Mouse (Mus musculus) forebrain, postnatal 0 days (tissue): Measurements from ENCODE around the gene Camk2b. TPM values are rescaled to one million over a fixed set of nuclear protein-coding genes. Genes with fewer than 3 reads are reported as not detected.

Experiments used
- ATAC-seq: fragments of 200-750 bp; cut with Nextera tagmentation; 2 replicates; pipeline ENCODE4 v1.8.0; 2017; ENCODE audit warnings: mild to moderate bottlenecking, moderate library complexity
- DNase-seq: peaks from one replicate; pipeline ENCODE4 v3.0.0-alpha.2; 2015
- H3K27ac ChIP-seq: fragments of 300-500 bp; sonication (generic); 2 replicates; pipeline ENCODE4 v1.5.1; 2014; ENCODE audit warnings: low read depth, mild to moderate bottlenecking, antibody characterized with exemption, low read length, moderate library complexity, mixed read lengths
- H3K27me3 ChIP-seq: fragments of 300-500 bp; sonication (generic); 2 replicates; pipeline ENCODE4 v1.6.1; 2014; ENCODE audit warnings: mild to moderate bottlenecking, low read length, mixed read lengths; ENCODE audit not compliant: insufficient read depth
- H3K36me3 ChIP-seq: fragments of 300-500 bp; sonication (generic); 2 replicates; pipeline ENCODE4 v1.6.1; 2014; ENCODE audit warnings: mild to moderate bottlenecking, moderate library complexity; ENCODE audit not compliant: insufficient read depth
- H3K4me1 ChIP-seq: fragments of 300-500 bp; sonication (generic); 2 replicates; pipeline ENCODE4 v1.6.1; 2014; ENCODE audit warnings: antibody characterized with exemption; ENCODE audit not compliant: insufficient read depth
- H3K4me2 ChIP-seq: fragments of 300-500 bp; sonication (generic); 2 replicates; pipeline ENCODE4 v1.6.1; 2014; ENCODE audit warnings: low read depth, mild to moderate bottlenecking, moderate library complexity
- H3K4me3 ChIP-seq: fragments of 300-500 bp; sonication (generic); 2 replicates; pipeline ENCODE4 v1.5.1; 2014; ENCODE audit warnings: low read depth, low read length, mixed read lengths
- H3K9ac ChIP-seq: fragments of 300-500 bp; sonication (generic); 2 replicates; pipeline ENCODE4 v1.6.1; 2014; ENCODE audit warnings: mild to moderate bottlenecking
- H3K9me3 ChIP-seq: fragments of 300-500 bp; sonication (generic); 2 replicates; pipeline ENCODE4 v1.6.1; 2016; ENCODE audit warnings: low read length
- CTCF ChIP-seq: sonication (generic); IDR thresholded peaks from 2 replicates; pipeline ENCODE4 v1.5.1; 2016; ENCODE audit warnings: antibody characterized with exemption, control low read depth, low read depth
- WGBS: fragments of 180-500 bp; shearing (Covaris S2); extraction: QIAGEN DNeasy Blood & Tissue Kit; methylation state at CpG from one replicate; pipeline ENCODE4 v1.1.7; 2014; 5-methylcytosine and 5-hydroxymethylcytosine counted together
- polyA plus RNA-seq: library from polyadenylated mRNA; unstranded; fragments of >200 nt; fragmentation: Nextera tagmentation; extraction: Ambion mirVana; gene quantifications from 2 replicates; pipeline ENCODE4 v1.2.1, GENCODE M21; 2015
- total RNA-seq: library from RNA; depleted of rRNA; stranded (reverse); fragments of >200 nt; gene quantifications from 2 replicates; pipeline ENCODE4 v1.2.3, GENCODE M21; 2014

Camk2b gene
- total and polyA plus RNA-seq, 2 experiments from 2014 or later = 271 to 280 TPM

- H3K27ac ChIP-seq = no peak overlapping the region
- WGBS = 72% methylated on average over 7 of the region's 7 CpGs
- H3K4me3 ChIP-seq = no peak overlapping the region
- no peaks in the 10 kb centered on the region for H3K27me3 ChIP-seq
- H3K4me2 ChIP-seq = no peak overlapping the region
- H3K4me1 ChIP-seq = no peaks in the 10 kb centered on the region
- no peak for TF ChIP-seq CTCF
- H3K9ac ChIP-seq = no peak overlapping the region
- DNase-seq (no peak), ATAC-seq (no peak)
- H3K9me3 ChIP-seq = no peaks in the 10 kb centered on the region
- peaks cover 67% of the 10 kb centered on the region for H3K36me3 ChIP-seq
These were observed 95.0 kb downstream of the Camk2b start for GRCm38 (mm10) chr11:5971202-5971601.

- no peaks in the 10 kb centered on the region for H3K27me3 ChIP-seq
- peaks cover 85% of the 10 kb centered on the region for H3K36me3 ChIP-seq
- H3K9ac ChIP-seq = no peak overlapping the region
- no peak for TF ChIP-seq CTCF
- ATAC-seq = no peak
- no peak overlapping the region for H3K27ac ChIP-seq
- H3K4me1 ChIP-seq = no peaks in the 10 kb centered on the region
- no peaks in the 10 kb centered on the region for H3K9me3 ChIP-seq
- no peak for DNase-seq
- H3K4me3 ChIP-seq = no peak overlapping the region
- H3K4me2 ChIP-seq = no peak overlapping the region
- WGBS = 90% methylated on average over 6 of the region's 6 CpGs
These were observed 97.9 kb downstream of the Camk2b start for GRCm38 (mm10) chr11:5968223-5968622.

- H3K4me3 ChIP-seq = no peak overlapping the region
- no peaks in the 10 kb centered on the region for H3K9me3 ChIP-seq
- peaks cover 85% of the 10 kb centered on the region for H3K36me3 ChIP-seq
- H3K27me3 ChIP-seq = no peaks in the 10 kb centered on the region
- 88% methylated on average over 3 of the region's 3 CpGs for WGBS
- TF ChIP-seq CTCF = no peak
- no peaks in the 10 kb centered on the region for H3K4me1 ChIP-seq
- ATAC-seq (no peak; the same call in 1 of the 2 replicates), DNase-seq (peak; percentile 17)
- no peak overlapping the region for H3K9ac ChIP-seq
- no peak overlapping the region for H3K27ac ChIP-seq
- H3K4me2 ChIP-seq = no peak overlapping the region
These were observed 99.4 kb downstream of the Camk2b start for GRCm38 (mm10) chr11:5966751-5967150.

GRCm38 (mm10) chr11:5965865-5966264, 100.3 kb downstream of the Camk2b start:
- WGBS = 72% methylated on average over 11 of the region's 11 CpGs
- DNase-seq = peak; percentile 42

GRCm38 (mm10) chr11:5960051-5960450, 106.1 kb downstream of the Camk2b start:
- H3K27ac ChIP-seq = peak overlapping the region; percentile 62
- no peak for TF ChIP-seq CTCF
- no peak overlapping the region for H3K4me3 ChIP-seq
- H3K4me2 ChIP-seq = no peak overlapping the region
- no peak overlapping the region for H3K9ac ChIP-seq
- H3K36me3 ChIP-seq = peaks cover 54% of the 10 kb centered on the region
- H3K9me3 ChIP-seq = no peaks in the 10 kb centered on the region
- 62% methylated on average over 2 of the region's 2 CpGs for WGBS
- DNase-seq (peak; percentile 73), ATAC-seq (peak; percentile 17)
- peaks cover 3% of the 10 kb centered on the region; the same call in 1 of the 2 replicates for H3K4me1 ChIP-seq
- no peaks in the 10 kb centered on the region for H3K27me3 ChIP-seq

More at GRCm38 (mm10) chr11:5965865-5966264, 100.3 kb downstream of the Camk2b start:
- H3K9ac ChIP-seq = no peak overlapping the region
- no peaks in the 10 kb centered on the region for H3K4me1 ChIP-seq
- no peaks in the 10 kb centered on the region for H3K27me3 ChIP-seq
- no peak for TF ChIP-seq CTCF
- H3K4me3 ChIP-seq = no peak overlapping the region
- no peaks in the 10 kb centered on the region for H3K9me3 ChIP-seq
- peak; percentile 50; the same call in 1 of the 2 replicates for ATAC-seq
- no peak overlapping the region for H3K4me2 ChIP-seq
- no peak overlapping the region for H3K27ac ChIP-seq
- peaks cover 89% of the 10 kb centered on the region for H3K36me3 ChIP-seq

GRCm38 (mm10) chr11:5955546-5956276, 110.5 kb downstream of the Camk2b start, which contains the start of gene Ykt6:
Gene Ykt6, plus strand, starts transcription at chr11:5955693.
- Histone ChIP-seq H3K4me3 (peak within 1 kb of the TSS; percentile 82), H3K27me3 (no peaks in the 10 kb centered on the region), H3K9me3 (no peaks in the 10 kb centered on the region), H3K36me3 (peaks cover 12% of the 10 kb centered on the region), H3K27ac (peak within 1 kb of the TSS; percentile 91), H3K4me2 (peak within 1 kb of the TSS; percentile 74), H3K4me1 (peaks cover 3% of the 10 kb centered on the region; the same call in 1 of the 2 replicates), H3K9ac (peak within 1 kb of the TSS; percentile 93)
- DNase-seq (peak; percentile 96), ATAC-seq (peak; percentile 96)
- WGBS = 2% methylated on average over 71 of the region's 71 CpGs
- no peak for TF ChIP-seq CTCF

GRCm38 (mm10) chr11:5954965-5955504, 111.1 kb downstream of the Camk2b start:
- ATAC-seq (peak; percentile 77), DNase-seq (no peak)
- Histone ChIP-seq H3K36me3 (peaks cover 5% of the 10 kb centered on the region), H3K4me2 (peak overlapping the region; percentile 74), H3K9ac (peak overlapping the region; percentile 93), H3K27ac (peak overlapping the region; percentile 91), H3K9me3 (no peaks in the 10 kb centered on the region), H3K27me3 (no peaks in the 10 kb centered on the region), H3K4me1 (peaks cover 3% of the 10 kb centered on the region; the same call in 1 of the 2 replicates), H3K4me3 (peak overlapping the region; percentile 82)
- 7% methylated on average over 7 of the region's 7 CpGs for WGBS
- peak; percentile 53 for TF ChIP-seq CTCF
